Mouse (Mus musculus) myocyte (in vitro differentiated cells): ENCODE data around the gene Zxdc. TPM values are rescaled to one million over a fixed set of nuclear protein-coding genes. Genes with fewer than 3 reads are reported as not detected.

Experiments
- H3K27me3 ChIP-seq: one replicate; pipeline ENCODE4 v1.6.1; 2011; ENCODE audit not compliant: control insufficient read depth, insufficient read depth, insufficient read length
- H3K36me3 ChIP-seq: one replicate; pipeline ENCODE4 v1.6.1; 2011; ENCODE audit not compliant: control insufficient read depth, insufficient read depth
- H3K4me2 ChIP-seq: one replicate; pipeline ENCODE4 v1.6.1; 2011; ENCODE audit warnings: low read depth, control low read depth
- H3K4me3 ChIP-seq: one replicate; pipeline ENCODE4 v1.5.1; 2011; ENCODE audit warnings: mild to moderate bottlenecking, control low read depth, moderate library complexity
- H3K79me2 ChIP-seq: one replicate; pipeline ENCODE4 v1.6.1; 2011; ENCODE audit not compliant: control insufficient read depth, insufficient read depth
- H3ac ChIP-seq: one replicate; pipeline ENCODE4 v1.6.1; 2011; ENCODE audit not compliant: control insufficient read depth, insufficient read length
- CEBPB ChIP-seq: IDR thresholded peaks from 2 replicates; pipeline ENCODE4 v1.6.1; 2011; ENCODE audit warnings: mild to moderate bottlenecking, moderate library complexity; ENCODE audit not compliant: poor library complexity, insufficient read depth, severe bottlenecking
- E2F4 ChIP-seq: IDR thresholded peaks from one replicate; pipeline ENCODE4 v1.6.1; 2011; ENCODE audit warnings: mild to moderate bottlenecking, control low read depth, moderate library complexity; ENCODE audit not compliant: insufficient read depth
- MAX ChIP-seq: IDR thresholded peaks from one replicate; pipeline ENCODE4 v1.6.1; 2011; ENCODE audit warnings: low read depth, mild to moderate bottlenecking, control low read depth
- MYOD1 ChIP-seq, 3 experiments: IDR thresholded peaks; one replicate each; pipeline ENCODE4 v1.6.1; 2011; ENCODE audit warnings: control low read depth in 2 of 3, low read depth in 2 of 3, mild to moderate bottlenecking in 2 of 3, moderate library complexity in 1 of 3; ENCODE audit not compliant: insufficient read length in 2 of 3, control insufficient read depth in 1 of 3
- MYOG ChIP-seq, 3 experiments: IDR thresholded peaks; one replicate each; pipeline ENCODE4 v1.6.1; 2011; ENCODE audit warnings: control low read depth in 2 of 3, low read depth in 2 of 3, mild to moderate bottlenecking in 2 of 3; ENCODE audit not compliant: insufficient read length in 2 of 3, control insufficient read depth in 1 of 3, insufficient read depth in 1 of 3
- POLR2A ChIP-seq: IDR thresholded peaks from one replicate; pipeline ENCODE4 v1.6.1; 2011; ENCODE audit warnings: low read depth, mild to moderate bottlenecking, control low read depth, moderate library complexity; ENCODE audit not compliant: insufficient read length
- POLR2AphosphoS2 ChIP-seq: IDR thresholded peaks from one replicate; pipeline ENCODE4 v1.6.1; 2011; ENCODE audit warnings: low read depth, control low read depth; ENCODE audit not compliant: insufficient read length
- REST ChIP-seq: IDR thresholded peaks from one replicate; pipeline ENCODE4 v1.6.1; 2011; ENCODE audit warnings: mild to moderate bottlenecking, control low read depth, moderate library complexity; ENCODE audit not compliant: insufficient read depth, insufficient read length
- SRF ChIP-seq: IDR thresholded peaks from one replicate; pipeline ENCODE4 v1.6.1; 2011; ENCODE audit warnings: low read depth; ENCODE audit not compliant: control insufficient read depth, insufficient read length
- TCF12 ChIP-seq: IDR thresholded peaks from one replicate; pipeline ENCODE4 v1.6.1; 2011; ENCODE audit warnings: mild to moderate bottlenecking, control low read depth; ENCODE audit not compliant: poor library complexity, insufficient read depth, severe bottlenecking
- TCF3 ChIP-seq: IDR thresholded peaks from one replicate; pipeline ENCODE4 v1.6.1; 2011; ENCODE audit warnings: low read depth, control low read depth; ENCODE audit not compliant: insufficient read length
- USF1 ChIP-seq: IDR thresholded peaks from one replicate; pipeline ENCODE4 v1.6.1; 2011; ENCODE audit warnings: low read depth, mild to moderate bottlenecking, control low read depth, moderate library complexity
- polyA plus RNA-seq: library from polyadenylated mRNA; unstranded; fragments of >200 nt; fragmentation: generic; extraction: Trizol; gene quantifications from one replicate; pipeline ENCODE4 v1.2.1, GENCODE M21; 2012; ENCODE audit warnings: missing spikeins

The Zxdc gene
- polyA plus RNA-seq, 1 experiment, result 7.6 TPM

- TF ChIP-seq E2F4, result no peak
- TF ChIP-seq SRF, result no peak
- TF ChIP-seq USF1, result no peak
- no peak for TF ChIP-seq MYOD1 (IDR thresholded peaks at IDR 0.05; ENCODE audit: control insufficient read depth in 1 of 3, insufficient read length in 2 of 3, low read depth in 2 of 3)
- no peak for TF ChIP-seq MAX
- no peak for TF ChIP-seq MYOG (IDR thresholded peaks at IDR 0.05; ENCODE audit: control insufficient read depth in 1 of 3, insufficient read depth in 1 of 3, insufficient read length in 2 of 3, low read depth in 2 of 3)
- no peak for TF ChIP-seq POLR2A
- no peak for TF ChIP-seq REST
- no peak within 1 kb of the TSS for H3K4me2 ChIP-seq
- H3ac ChIP-seq, result no peak within 1 kb of the TSS
- H3K79me2 ChIP-seq, result no peaks in the 10 kb centered on the region
- H3K27me3 ChIP-seq, result no peaks in the 10 kb centered on the region
- no peak within 1 kb of the TSS for H3K4me3 ChIP-seq
- no peaks in the 10 kb centered on the region for H3K36me3 ChIP-seq
Observed at GRCm38 (mm10) chr6:90324991-90325390, 44.3 kb upstream of the Zxdc start, which contains the start of gene Chst13. Gene Chst13, minus strand, starts transcription at chr6:90325185.

GRCm38 (mm10) chr6:90327670-90328069 lies 41.6 kb upstream of the Zxdc start:
- Histone ChIP-seq H3K27me3 (no peaks in the 10 kb centered on the region), H3K79me2 (no peaks in the 10 kb centered on the region), H3K4me3 (no peak overlapping the region), H3K4me2 (no peak overlapping the region), H3ac (no peak overlapping the region), H3K36me3 (no peaks in the 10 kb centered on the region)
- no peak for TF ChIP-seq MAX
- no peak for TF ChIP-seq MYOD1 (IDR thresholded peaks at IDR 0.05; ENCODE audit: control insufficient read depth in 1 of 3, insufficient read length in 2 of 3, low read depth in 2 of 3)
- TF ChIP-seq POLR2A, result no peak
- TF ChIP-seq MYOG (IDR thresholded peaks at IDR 0.05; ENCODE audit: control insufficient read depth in 1 of 3, insufficient read depth in 1 of 3, insufficient read length in 2 of 3, low read depth in 2 of 3), result no peak
- TF ChIP-seq CEBPB, result no peak
- TF ChIP-seq USF1, result no peak
- no peak for TF ChIP-seq TCF12
- no peak for TF ChIP-seq TCF3
- TF ChIP-seq POLR2AphosphoS2, result no peak
- no peak for TF ChIP-seq E2F4
- no peak for TF ChIP-seq REST
- no peak for TF ChIP-seq SRF

GRCm38 (mm10) chr6:90329953-90330352 lies 39.3 kb upstream of the Zxdc start:
- Histone ChIP-seq H3K36me3 (no peaks in the 10 kb centered on the region), H3K4me3 (no peak overlapping the region), H3K4me2 (no peak overlapping the region), H3K27me3 (no peaks in the 10 kb centered on the region), H3K79me2 (no peaks in the 10 kb centered on the region), H3ac (no peak overlapping the region)
- no peak for TF ChIP-seq USF1
- no peak for TF ChIP-seq CEBPB
- TF ChIP-seq POLR2AphosphoS2, result no peak
- no peak for TF ChIP-seq MAX
- no peak for TF ChIP-seq MYOD1 (IDR thresholded peaks at IDR 0.05; ENCODE audit: control insufficient read depth in 1 of 3, insufficient read length in 2 of 3, low read depth in 2 of 3)
- TF ChIP-seq MYOG (IDR thresholded peaks at IDR 0.05; ENCODE audit: control insufficient read depth in 1 of 3, insufficient read depth in 1 of 3, insufficient read length in 2 of 3, low read depth in 2 of 3), result no peak
- no peak for TF ChIP-seq POLR2A
- TF ChIP-seq SRF, result no peak

GRCm38 (mm10) chr6:90332561-90333425 lies 36.5 kb upstream of the Zxdc start, which contains the start of gene Uroc1:
Gene Uroc1, plus strand, starts transcription at chr6:90333284.
- no peak within 1 kb of the TSS for H3K4me2 ChIP-seq
- H3K4me3 ChIP-seq, result no peak within 1 kb of the TSS
- no peak for TF ChIP-seq MYOG (IDR thresholded peaks at IDR 0.05; ENCODE audit: control insufficient read depth in 1 of 3, insufficient read depth in 1 of 3, insufficient read length in 2 of 3, low read depth in 2 of 3)
- TF ChIP-seq SRF, result no peak
- TF ChIP-seq E2F4, result no peak
- TF ChIP-seq USF1, result no peak
- no peak for TF ChIP-seq MAX
- no peak for TF ChIP-seq CEBPB
- TF ChIP-seq POLR2AphosphoS2, result no peak
- no peak for TF ChIP-seq REST
- H3K79me2 ChIP-seq, result no peaks in the 10 kb centered on the region
- no peaks in the 10 kb centered on the region for H3K27me3 ChIP-seq
- no peaks in the 10 kb centered on the region for H3K36me3 ChIP-seq
- no peak within 1 kb of the TSS for H3ac ChIP-seq

GRCm38 (mm10) chr6:90334244-90334643 lies 35.0 kb upstream of the Zxdc start:
- no peak overlapping the region for H3K4me2 ChIP-seq
- no peaks in the 10 kb centered on the region for H3K36me3 ChIP-seq
- no peak for TF ChIP-seq SRF
- no peak for TF ChIP-seq TCF3
- TF ChIP-seq E2F4, result no peak
- TF ChIP-seq TCF12, result no peak
- no peak for TF ChIP-seq MYOD1 (IDR thresholded peaks at IDR 0.05; ENCODE audit: control insufficient read depth in 1 of 3, insufficient read length in 2 of 3, low read depth in 2 of 3)
- no peak for TF ChIP-seq POLR2AphosphoS2
- no peak for TF ChIP-seq REST
- H3ac ChIP-seq, result no peak overlapping the region
- H3K4me3 ChIP-seq, result no peak overlapping the region
- no peaks in the 10 kb centered on the region for H3K79me2 ChIP-seq
- H3K27me3 ChIP-seq, result peaks cover 7% of the 10 kb centered on the region
